Mouse (Mus musculus) hindbrain, postnatal 0 days (tissue): ENCODE measurements around the gene Pex12. TPM values are rescaled to one million over a fixed set of nuclear protein-coding genes. Genes with fewer than 3 reads are reported as not detected.
"Not testable (repeated sequence)": the region's sequence is repeated elsewhere in the genome, so short reads cannot be mapped to it uniquely, and the experiment has no call there.

Experiments
- ATAC-seq: fragments of 200-750 bp; cut with Nextera tagmentation; 2 replicates; pipeline ENCODE4 v1.8.0; 2017; ENCODE audit warnings: mild to moderate bottlenecking, moderate TSS enrichment, moderate library complexity
- DNase-seq: peaks from one replicate; pipeline ENCODE4 v3.0.0-alpha.2; 2015; ENCODE audit warnings: low spot score
- H3K27ac ChIP-seq: fragments of 300-500 bp; sonication (generic); 2 replicates; pipeline ENCODE4 v1.5.1; 2014; ENCODE audit warnings: mild to moderate bottlenecking
- H3K27me3 ChIP-seq: fragments of 300-500 bp; sonication (generic); 2 replicates; pipeline ENCODE4 v1.6.1; 2014; ENCODE audit warnings: low read length, mixed read lengths; ENCODE audit not compliant: insufficient read depth
- H3K36me3 ChIP-seq: fragments of 300-500 bp; sonication (generic); 2 replicates; pipeline ENCODE4 v1.6.1; 2014; ENCODE audit warnings: low read length, mixed read lengths; ENCODE audit not compliant: insufficient read depth
- H3K4me1 ChIP-seq: fragments of 300-500 bp; sonication (generic); 2 replicates; pipeline ENCODE4 v1.6.1; 2014; ENCODE audit warnings: antibody characterized with exemption, low read length, mixed read lengths; ENCODE audit not compliant: insufficient read depth
- H3K4me2 ChIP-seq: fragments of 300-500 bp; sonication (generic); 2 replicates; pipeline ENCODE4 v1.6.1; 2014; ENCODE audit warnings: low read depth, mild to moderate bottlenecking, low read length, moderate library complexity, mixed read lengths
- H3K4me3 ChIP-seq: fragments of 300-500 bp; sonication (generic); 2 replicates; pipeline ENCODE4 v1.5.1; 2014; ENCODE audit warnings: low read length
- H3K9ac ChIP-seq: fragments of 300-500 bp; sonication (generic); replicated peaks from 2 replicates; pipeline ENCODE4 v1.6.1; 2014; ENCODE audit warnings: mild to moderate bottlenecking, low read length, moderate library complexity, mixed read lengths
- H3K9me3 ChIP-seq: fragments of 300-500 bp; sonication (generic); 2 replicates; pipeline ENCODE4 v1.6.1; 2016; ENCODE audit warnings: low read length, mixed read lengths
- CTCF ChIP-seq: IDR thresholded peaks from 2 replicates; pipeline ENCODE4 v1.5.1; 2016; ENCODE audit warnings: antibody characterized with exemption, control low read depth, low read depth
- WGBS: fragments of 180-500 bp; shearing (Covaris S2); extraction: QIAGEN DNeasy Blood & Tissue Kit; methylation state at CpG from one replicate; pipeline ENCODE4 v1.1.7; 2014; 5-methylcytosine and 5-hydroxymethylcytosine counted together
- polyA plus RNA-seq: library from polyadenylated mRNA; unstranded; fragments of >200 nt; fragmentation: Nextera tagmentation; extraction: Ambion mirVana; gene quantifications from 2 replicates; pipeline ENCODE4 v1.2.1, GENCODE M21; 2015
- total RNA-seq: library from RNA; depleted of rRNA; stranded (reverse); fragments of >200 nt; gene quantifications from 2 replicates; pipeline ENCODE4 v1.2.3, GENCODE M21; 2014; rRNA removed

Gene Pex12
- 10.5 and 15.5 TPM in 2 replicates for total RNA-seq
- polyA plus RNA-seq: 11.5 and 12.8 TPM in 2 replicates

GRCm38 (mm10) chr11:83302526-83303251 lies at the start of gene Pex12:
Gene Pex12 (minus strand): TSS chr11:83302586.
- peak; percentile 99 for DNase-seq
- WGBS: under 1% methylated on average over 51 of the region's 51 CpGs
- TF ChIP-seq CTCF: no peak
- Histone ChIP-seq H3K9me3 (no peaks in the 10 kb centered on the region), H3K36me3 (no peaks in the 10 kb centered on the region), H3K4me3 (peak within 1 kb of the TSS; percentile 98), H3K27me3 (no peaks in the 10 kb centered on the region), H3K27ac (peak within 1 kb of the TSS; percentile 98), H3K4me1 (peaks cover 20% of the 10 kb centered on the region), H3K4me2 (peak within 1 kb of the TSS; percentile 77), H3K9ac (peak within 1 kb of the TSS; percentile 92)
- peak; percentile 85 for ATAC-seq

GRCm38 (mm10) chr11:83341716-83342245 lies 39.4 kb upstream of the Pex12 start:
- H3K4me2 ChIP-seq: no peak overlapping the region
- no peaks in the 10 kb centered on the region for H3K27me3 ChIP-seq
- no peak for ATAC-seq
- no peak overlapping the region for H3K9ac ChIP-seq
- 85% methylated on average over 3 of the region's 3 CpGs for WGBS
- no peak for DNase-seq
- peaks cover 63% of the 10 kb centered on the region for H3K36me3 ChIP-seq
- no peak overlapping the region for H3K4me3 ChIP-seq
- H3K27ac ChIP-seq: no peak overlapping the region
- no peaks in the 10 kb centered on the region for H3K4me1 ChIP-seq
- no peak for TF ChIP-seq CTCF
- no peaks in the 10 kb centered on the region for H3K9me3 ChIP-seq

GRCm38 (mm10) chr11:83339705-83340104 lies 37.3 kb upstream of the Pex12 start:
- WGBS: 18% methylated on average over 2 of the region's 2 CpGs
- peaks cover 76% of the 10 kb centered on the region for H3K36me3 ChIP-seq
- H3K9ac ChIP-seq: no peak overlapping the region
- H3K4me3 ChIP-seq: no peak overlapping the region
- no peak for TF ChIP-seq CTCF
- ATAC-seq (no peak), DNase-seq (no peak)
- H3K9me3 ChIP-seq: no peaks in the 10 kb centered on the region
- no peaks in the 10 kb centered on the region for H3K27me3 ChIP-seq
- H3K4me2 ChIP-seq: no peak overlapping the region
- no peak overlapping the region for H3K27ac ChIP-seq
- H3K4me1 ChIP-seq: no peaks in the 10 kb centered on the region

- ATAC-seq (no peak), DNase-seq (no peak)
- H3K27me3 ChIP-seq: no peaks in the 10 kb centered on the region
- H3K4me2 ChIP-seq: no peak overlapping the region
- peaks cover 64% of the 10 kb centered on the region for H3K36me3 ChIP-seq
- no peak overlapping the region for H3K27ac ChIP-seq
- no peaks in the 10 kb centered on the region for H3K9me3 ChIP-seq
- no peak overlapping the region for H3K4me3 ChIP-seq
- no peak overlapping the region for H3K9ac ChIP-seq
- 88% methylated on average over 7 of the region's 7 CpGs for WGBS
- no peaks in the 10 kb centered on the region for H3K4me1 ChIP-seq
- no peak for TF ChIP-seq CTCF
Measured at GRCm38 (mm10) chr11:83335826-83336225, 33.4 kb upstream of the Pex12 start.

GRCm38 (mm10) chr11:83327427-83327826 lies 25.0 kb upstream of the Pex12 start:
- Histone ChIP-seq H3K9ac (no peak overlapping the region), H3K36me3 (peaks cover 51% of the 10 kb centered on the region), H3K4me3 (no peak overlapping the region), H3K27me3 (no peaks in the 10 kb centered on the region), H3K4me2 (no peak overlapping the region), H3K4me1 (no peaks in the 10 kb centered on the region), H3K27ac (no peak overlapping the region), H3K9me3 (no peaks in the 10 kb centered on the region)
- ATAC-seq (no peak), DNase-seq (peak; percentile 84)
- peak; percentile 77 for TF ChIP-seq CTCF
- WGBS: 59% methylated on average over 3 of the region's 3 CpGs

- H3K36me3 ChIP-seq: peaks cover 57% of the 10 kb centered on the region
- TF ChIP-seq CTCF: 0 out of 2 replicates have a peak, but pooled peaks have one; percentile 9
- not testable (repeated sequence) for H3K27ac ChIP-seq, ATAC-seq, H3K27me3 ChIP-seq, H3K9ac ChIP-seq, DNase-seq, H3K4me3 ChIP-seq, H3K4me1 ChIP-seq, H3K9me3 ChIP-seq, H3K4me2 ChIP-seq
- 87% methylated on average over 3 of the region's 3 CpGs for WGBS
Measured at GRCm38 (mm10) chr11:83326692-83327091, 24.3 kb upstream of the Pex12 start.

- H3K27me3 ChIP-seq: no peaks in the 10 kb centered on the region
- no peak overlapping the region for H3K9ac ChIP-seq
- H3K4me2 ChIP-seq: no peak overlapping the region
- H3K36me3 ChIP-seq: peaks cover 36% of the 10 kb centered on the region
- H3K4me1 ChIP-seq: no peaks in the 10 kb centered on the region
- no peaks in the 10 kb centered on the region for H3K9me3 ChIP-seq
- 85% methylated on average over 4 of the region's 4 CpGs for WGBS
- TF ChIP-seq CTCF: no peak
- DNase-seq (no peak), ATAC-seq (no peak)
- H3K27ac ChIP-seq: no peak overlapping the region
- H3K4me3 ChIP-seq: no peak overlapping the region
Measured at GRCm38 (mm10) chr11:83319048-83319447, 16.7 kb upstream of the Pex12 start.
